Mouse (Mus musculus) hindbrain, embryonic 10.5 days (tissue): ENCODE results near the gene Actn3. TPM values are rescaled to one million over a fixed set of nuclear protein-coding genes. Genes with fewer than 3 reads are reported as not detected.
A peak's percentile ranks its signal among the peaks of the same experiment; 100 is the strongest.
"Not testable (repeated sequence)": the region's sequence is repeated elsewhere in the genome, so short reads cannot be mapped to it uniquely, and the experiment has no call there.

ENCODE experiments used
- DNase-seq: peaks from one replicate; pipeline ENCODE4 v3.0.0-alpha.2; 2017; ENCODE audit warnings: low spot score
- H3K27ac ChIP-seq: fragments of 300-500 bp; sonication (generic); 2 replicates; pipeline ENCODE4 v1.5.1; 2016; ENCODE audit warnings: mild to moderate bottlenecking, moderate library complexity
- H3K27me3 ChIP-seq: fragments of 300-500 bp; sonication (generic); 2 replicates; pipeline ENCODE4 v1.6.1; 2016; ENCODE audit warnings: mild to moderate bottlenecking; ENCODE audit not compliant: poor library complexity, insufficient read depth, severe bottlenecking
- H3K36me3 ChIP-seq: fragments of 300-500 bp; sonication (generic); 2 replicates; pipeline ENCODE4 v1.6.1; 2016; ENCODE audit warnings: mild to moderate bottlenecking, moderate library complexity
- H3K4me1 ChIP-seq: fragments of 300-500 bp; sonication (generic); replicated peaks from 2 replicates; pipeline ENCODE4 v1.6.1; 2016; ENCODE audit warnings: mild to moderate bottlenecking
- H3K4me3 ChIP-seq: fragments of 300-500 bp; sonication (generic); 2 replicates; pipeline ENCODE4 v1.5.1; 2016; ENCODE audit warnings: mild to moderate bottlenecking, moderate library complexity
- H3K9me3 ChIP-seq: fragments of 300-500 bp; sonication (generic); 2 replicates; pipeline ENCODE4 v1.6.1; 2016; ENCODE audit warnings: mild to moderate bottlenecking, moderate library complexity
- WGBS: fragments of 180-500 bp; shearing (Covaris S2); methylation state at CpG from one replicate; pipeline ENCODE4 v1.1.7; 2016; 5-methylcytosine and 5-hydroxymethylcytosine counted together
- polyA plus RNA-seq: library from polyadenylated mRNA; unstranded; fragments of >200 nt; fragmentation: Nextera tagmentation; extraction: Ambion mirVana; gene quantifications from 2 replicates; pipeline ENCODE4 v1.2.1, GENCODE M21; 2016

Gene Actn3
- polyA plus RNA-seq, 1 experiment from 2014 or later, result 3.8 TPM

DNA sequence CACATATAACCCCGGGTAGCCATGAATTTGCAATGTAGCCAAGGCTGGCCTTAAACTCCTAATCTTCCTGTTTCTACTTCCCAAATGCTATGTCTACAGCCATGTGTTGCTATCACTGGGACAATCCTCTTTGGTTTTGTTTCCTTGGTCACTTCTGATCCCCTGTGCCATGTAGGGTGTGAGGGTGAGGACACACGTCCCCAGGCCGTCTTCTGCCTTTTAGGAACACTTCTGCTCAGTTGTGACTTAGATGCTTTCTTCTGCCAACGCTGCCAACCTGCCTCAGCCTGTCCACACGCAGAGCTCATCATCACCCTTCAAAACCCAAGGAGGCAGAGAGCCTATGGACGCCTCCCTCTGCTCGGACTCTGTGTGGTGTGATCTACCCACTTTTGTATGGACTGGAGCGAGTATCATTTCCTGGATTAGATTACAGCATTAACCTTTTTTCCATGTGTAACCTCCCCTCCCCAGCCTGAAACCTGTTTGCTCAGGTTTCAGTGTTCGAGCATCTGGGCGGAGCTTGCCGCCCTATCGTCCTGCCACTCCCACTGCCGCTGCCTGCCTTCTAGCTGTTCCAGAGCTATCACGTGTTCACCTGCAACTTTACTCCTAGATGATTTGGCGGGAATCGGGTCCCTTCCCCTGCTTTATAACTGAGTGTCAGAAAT, 49.1 kb downstream of the Actn3 start:
- 57% methylated on average over 16 of the region's 16 CpGs for WGBS
- Histone ChIP-seq H3K4me1 (0 out of 2 replicates have a peak, but pooled peaks cover 4% of the 10 kb centered on the region), H3K36me3 (peaks cover 42% of the 10 kb centered on the region), H3K27me3 (no peaks in the 10 kb centered on the region), H3K9me3 (no peaks in the 10 kb centered on the region), H3K27ac (no peak overlapping the region), H3K4me3 (no peak overlapping the region)
- DNase-seq, result no peak

DNA sequence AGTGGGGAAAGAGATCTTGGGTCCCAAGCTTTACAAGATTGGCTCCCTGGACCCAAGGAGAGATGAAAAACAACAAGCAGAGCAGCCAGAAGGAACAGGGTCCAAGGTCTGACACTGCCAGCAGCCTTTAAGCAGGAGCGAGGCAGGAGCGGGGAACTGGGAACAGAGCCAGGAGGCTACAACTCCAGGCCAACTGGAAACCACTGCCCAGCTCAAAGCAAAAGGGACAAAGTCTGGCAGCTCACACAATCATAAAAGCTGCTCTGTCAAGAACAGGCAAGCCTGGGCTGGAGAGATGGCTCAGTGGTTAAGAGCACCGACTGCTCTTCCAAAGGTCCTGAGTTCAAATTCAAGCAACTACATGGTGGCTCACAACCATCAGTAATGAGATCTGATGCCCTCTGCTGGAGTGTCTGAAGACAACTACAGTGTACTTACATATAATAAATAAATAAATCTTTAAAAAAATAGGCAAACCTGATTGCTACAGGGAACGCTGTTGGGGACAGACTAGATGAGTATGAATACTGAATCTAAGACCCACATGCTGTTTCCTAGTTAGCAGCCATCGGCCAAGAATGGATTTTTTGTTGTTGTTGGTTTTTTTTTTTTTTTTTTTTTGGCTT, 56.9 kb downstream of the Actn3 start:
- no peaks in the 10 kb centered on the region for H3K9me3 ChIP-seq
- no peak overlapping the region for H3K4me3 ChIP-seq
- H3K27ac ChIP-seq, result no peak overlapping the region
- 88% methylated on average over 5 of the region's 5 CpGs for WGBS
- no peak for DNase-seq
- no peaks in the 10 kb centered on the region for H3K4me1 ChIP-seq
- peaks cover 18% of the 10 kb centered on the region for H3K36me3 ChIP-seq
- H3K27me3 ChIP-seq, result no peaks in the 10 kb centered on the region

- H3K9me3 ChIP-seq, result no peaks in the 10 kb centered on the region; the same call in 1 of the 2 replicates
- 72% methylated on average over 1 of the region's 1 CpGs for WGBS
- peaks cover under 1% of the 10 kb centered on the region; the same call in 1 of the 2 replicates for H3K4me1 ChIP-seq
- no peak for DNase-seq
- H3K4me3 ChIP-seq, result no peak overlapping the region
- no peaks in the 10 kb centered on the region for H3K27me3 ChIP-seq
- no peaks in the 10 kb centered on the region for H3K36me3 ChIP-seq
- H3K27ac ChIP-seq, result no peak overlapping the region
Measured at GRCm38 (mm10) chr19:4817182-4817835, 60.4 kb downstream of the Actn3 start.

DNA sequence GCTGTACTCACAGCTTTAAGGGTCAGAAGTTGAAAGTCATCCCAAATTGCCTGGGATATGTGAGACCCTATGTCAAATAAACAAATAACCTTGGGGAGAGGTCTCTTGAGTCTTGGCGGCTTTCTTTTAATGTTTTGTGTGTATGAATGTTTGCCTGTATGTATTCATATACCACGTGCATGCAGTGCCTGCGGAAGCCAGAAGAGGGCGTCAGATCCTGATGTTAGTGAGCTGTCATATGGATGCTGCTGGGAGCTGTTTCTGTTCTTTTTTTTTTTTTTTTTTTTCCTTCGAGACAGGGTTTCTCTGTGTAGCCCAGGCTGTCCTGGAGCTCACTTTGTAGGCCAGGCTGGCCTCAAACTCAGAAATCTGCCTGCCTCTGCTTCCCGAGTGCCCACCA, 64.7 kb downstream of the Actn3 start:
- no peaks in the 10 kb centered on the region; the same call in 1 of the 2 replicates for H3K9me3 ChIP-seq
- H3K4me3 ChIP-seq, result no peak overlapping the region
- H3K27ac ChIP-seq, result no peak overlapping the region
- peaks cover 24% of the 10 kb centered on the region for H3K4me1 ChIP-seq
- no peaks in the 10 kb centered on the region for H3K36me3 ChIP-seq
- 79% methylated on average over 6 of the region's 6 CpGs for WGBS
- no peaks in the 10 kb centered on the region for H3K27me3 ChIP-seq
- DNase-seq, result peak; percentile 24

- not testable (repeated sequence) for H3K9me3 ChIP-seq, H3K36me3 ChIP-seq, DNase-seq, H3K27me3 ChIP-seq
- H3K27ac ChIP-seq, result peak overlapping the region; percentile 95
- H3K4me1 ChIP-seq, result peaks cover 27% of the 10 kb centered on the region
- WGBS, result 77% methylated on average over 8 of the region's 8 CpGs
- peak overlapping the region; percentile 71 for H3K4me3 ChIP-seq
Measured at GRCm38 (mm10) chr19:4812334-4812949, 65.3 kb downstream of the Actn3 start.

GRCm38 (mm10) chr19:4811909-4812242, 65.8 kb downstream of the Actn3 start:
- no peaks in the 10 kb centered on the region for H3K27me3 ChIP-seq
- no peaks in the 10 kb centered on the region; the same call in 1 of the 2 replicates for H3K9me3 ChIP-seq
- no peak for DNase-seq
- H3K4me1 ChIP-seq, result peaks cover 27% of the 10 kb centered on the region
- peak overlapping the region; percentile 95 for H3K27ac ChIP-seq
- peaks cover 5% of the 10 kb centered on the region for H3K36me3 ChIP-seq
- H3K4me3 ChIP-seq, result peak overlapping the region; percentile 71
- 6% methylated on average over 12 of the region's 12 CpGs for WGBS

Other genes with a start within 250 kb of the Actn3 start
- gene Gm960, start 179.2 kb downstream of the Actn3 start, polyA plus RNA-seq, result 2.9 and 3.1 TPM in 2 replicates
- gene Sptbn2, start 166.7 kb downstream of the Actn3 start, polyA plus RNA-seq, result 12.7 and 20.6 TPM in 2 replicates
- 108 and 124 TPM in 2 replicates for gene Rbm4b, start 121.4 kb downstream of the Actn3 start, polyA plus RNA-seq
- 104 and 106 TPM in 2 replicates for gene Rbm4, start 84.0 kb downstream of the Actn3 start, polyA plus RNA-seq
- 26.7 and 30.0 TPM in 2 replicates for gene Gm21992, start 66.3 kb downstream of the Actn3 start, polyA plus RNA-seq
- 126 and 130 TPM in 2 replicates for gene Rbm14, start 66.3 kb downstream of the Actn3 start, polyA plus RNA-seq
- gene Ccs, start 38.6 kb downstream of the Actn3 start, polyA plus RNA-seq, result 46.9 and 49.6 TPM in 2 replicates
- 0.11 and 0.33 TPM in 2 replicates for gene Ccdc87, start 38.5 kb downstream of the Actn3 start, polyA plus RNA-seq
- gene Ctsf, start 22.8 kb downstream of the Actn3 start, polyA plus RNA-seq, result 38.8 and 52.5 TPM in 2 replicates
- gene Zdhhc24, start 759 bp upstream of the Actn3 start, polyA plus RNA-seq, result 17.6 and 19.5 TPM in 2 replicates
- 7.9 and 8.3 TPM in 2 replicates for gene Bbs1, start 28.7 kb upstream of the Actn3 start, polyA plus RNA-seq
- 204 and 218 TPM in 2 replicates for gene Dpp3, start 50.4 kb upstream of the Actn3 start, polyA plus RNA-seq
- 2.1 and 3.7 TPM in 2 replicates for gene Peli3, start 65.2 kb upstream of the Actn3 start, polyA plus RNA-seq
- gene Mrpl11, start 84.2 kb upstream of the Actn3 start, polyA plus RNA-seq, result 157 and 163 TPM in 2 replicates
- not detected in 2 replicates for gene Npas4, start 112.4 kb upstream of the Actn3 start, polyA plus RNA-seq
- 5.5 and 8.4 TPM in 2 replicates for gene Slc29a2, start 146.0 kb upstream of the Actn3 start, polyA plus RNA-seq
- gene B4gat1, start 160.9 kb upstream of the Actn3 start, polyA plus RNA-seq, result 38.8 and 41.6 TPM in 2 replicates
- gene AC124502.3, start 161.0 kb upstream of the Actn3 start, polyA plus RNA-seq, result 2.4 and 3.2 TPM in 2 replicates
- 86.8 and 91.8 TPM in 2 replicates for gene Brms1, start 163.4 kb upstream of the Actn3 start, polyA plus RNA-seq
- gene Rin1, start 172.6 kb upstream of the Actn3 start, polyA plus RNA-seq, result 2.3 and 3.0 TPM in 2 replicates
- 26.9 and 39.1 TPM in 2 replicates for gene Cd248, start 190.2 kb upstream of the Actn3 start, polyA plus RNA-seq
- gene Tmem151a, start 207.6 kb upstream of the Actn3 start, polyA plus RNA-seq, result 1.5 and 1.8 TPM in 2 replicates
- gene Yif1a, start 210.6 kb upstream of the Actn3 start, polyA plus RNA-seq, result 87.1 and 92.0 TPM in 2 replicates
- gene Cnih2, start 220.6 kb upstream of the Actn3 start, polyA plus RNA-seq, result 42.1 and 115 TPM in 2 replicates
- 270 and 303 TPM in 2 replicates for gene Rab1b, start 229.2 kb upstream of the Actn3 start, polyA plus RNA-seq
- 35.5 and 45.8 TPM in 2 replicates for gene Klc2, start 240.7 kb upstream of the Actn3 start, polyA plus RNA-seq